Mouse (Mus musculus): ENCODE results near the gene Zfp13.

GRCm38 (mm10) chr17:23575951-23576552, 23.2 kb downstream of the Zfp13 start:
- TF ChIP-seq CTCF (IDR thresholded peaks at IDR 0.05; ENCODE audit: low read depth, low read length) (no peak), POLR2A (IDR thresholded peaks at IDR 0.05; ENCODE audit: insufficient read depth, low read length) (no peak), EP300 (IDR thresholded peaks at IDR 0.05; ENCODE audit: insufficient read depth, low read depth, low read length) (no peak)
